Mouse (Mus musculus) liver, postnatal 0 days (tissue): Measurements from ENCODE around the gene Acot13.

Experiments
- CTCF ChIP-seq: sonication (generic); IDR thresholded peaks from 2 replicates; pipeline ENCODE4 v1.5.1; 2016; ENCODE audit warnings: antibody characterized with exemption, low read depth
- EP300 ChIP-seq: IDR thresholded peaks from 2 replicates; pipeline ENCODE4 v1.6.1; 2016; ENCODE audit warnings: antibody characterized with exemption, low read depth, mild to moderate bottlenecking

DNA sequence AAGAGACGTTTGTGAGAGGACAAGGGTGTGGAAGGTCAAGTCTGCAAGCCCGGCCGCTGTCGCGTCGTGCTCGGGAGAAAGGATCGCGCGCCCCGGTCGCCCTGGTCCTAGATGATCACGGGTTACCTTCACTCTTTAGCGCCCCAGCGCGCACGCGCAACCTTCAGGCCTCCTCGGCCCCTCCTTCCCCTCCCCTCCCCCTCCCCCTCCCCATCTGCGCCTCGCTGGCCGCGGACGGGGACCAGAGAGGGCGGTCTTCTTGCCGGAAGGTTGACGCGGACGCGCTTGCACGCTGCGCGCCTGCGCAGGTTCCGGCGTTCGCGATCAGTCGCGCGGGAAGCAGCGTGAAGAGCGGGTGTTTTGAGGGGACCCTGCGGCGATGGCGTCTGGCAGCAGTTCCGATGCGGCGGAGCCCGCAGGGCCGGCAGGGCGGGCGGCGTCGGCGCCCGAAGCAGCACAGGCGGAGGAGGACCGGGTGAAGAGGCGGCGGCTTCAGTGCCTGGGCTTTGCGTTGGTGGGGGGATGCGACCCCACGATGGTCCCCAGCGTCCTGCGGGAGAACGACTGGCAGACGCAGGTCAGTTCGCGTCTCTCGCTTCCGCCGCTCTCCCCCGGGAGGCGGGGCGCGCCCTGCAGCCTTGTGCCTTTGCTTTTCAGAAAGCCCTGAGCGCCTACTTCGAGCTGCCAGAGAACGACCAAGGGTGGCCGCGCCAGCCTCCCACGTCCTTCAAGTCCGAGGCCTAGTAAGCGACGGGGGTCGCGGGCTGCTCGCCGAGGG lies at the start of gene Acot13, which contains the start of gene Tdp2:
- TF ChIP-seq CTCF (peak; percentile 21; the same call in 1 of the 2 replicates), EP300 (no peak)
